Mouse (Mus musculus): ENCODE results near the gene Wdr86. TPM values are rescaled to one million over a fixed set of nuclear protein-coding genes. Genes with fewer than 3 reads are reported as not detected.
A peak's percentile ranks its signal among the peaks of the same experiment; 100 is the strongest.

Wdr86 gene
- polyA plus RNA-seq, 1 experiment from 2014 or later = 17.6 TPM

DNA sequence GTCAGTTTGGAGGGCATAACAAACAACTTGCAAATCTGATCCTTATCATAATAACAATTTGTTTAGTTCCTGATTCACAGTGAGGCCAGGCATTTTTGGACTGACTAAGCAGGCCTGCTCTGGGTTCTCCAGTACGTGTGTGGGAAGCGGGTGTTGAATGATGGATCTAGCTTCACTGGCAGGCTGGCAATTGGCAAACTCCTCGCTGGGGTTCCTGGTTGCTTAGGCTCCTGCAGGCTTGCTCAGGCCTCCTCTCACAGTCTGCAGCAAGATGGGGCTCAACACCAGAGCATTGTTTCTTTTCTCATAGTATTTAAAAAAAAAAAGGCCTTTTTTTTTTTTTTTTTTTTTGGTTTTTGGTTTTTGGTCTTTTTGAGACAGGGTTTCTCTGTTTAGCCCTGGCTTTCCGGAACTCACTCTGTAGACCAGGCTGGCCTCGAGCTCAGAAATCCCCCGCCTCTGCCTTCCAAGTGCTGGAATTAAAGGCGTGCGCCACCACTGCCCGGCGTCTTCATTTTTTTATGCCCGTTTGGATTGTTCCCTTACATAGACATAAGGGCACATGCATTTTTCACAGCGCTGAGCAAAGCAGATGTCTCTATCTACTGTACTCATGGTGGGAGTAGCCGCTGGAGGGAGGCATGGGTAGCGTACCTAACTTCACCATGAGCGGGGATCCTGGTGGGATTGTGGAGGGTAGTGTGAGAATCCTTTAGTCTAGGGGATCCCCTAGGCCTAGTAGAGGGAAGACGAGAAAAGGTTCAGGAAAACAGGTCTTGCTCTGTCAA is 45.8 kb downstream of the Wdr86 start:
- peak overlapping the region; percentile 99 for H3K27ac ChIP-seq (ENCODE audit: low read depth)
- H3K4me2 ChIP-seq (ENCODE audit: low read length) = peak overlapping the region; percentile 74
- peak; percentile 49 for ATAC-seq (replicated peaks; ENCODE audit: low FRiP score, low TSS enrichment, low read depth)
- peaks cover 6% of the 10 kb centered on the region for H3K36me3 ChIP-seq (ENCODE audit: control insufficient read depth, insufficient read depth, low read length)
- peak; percentile 87 for DNase-seq (ENCODE audit: low spot score)
- peak overlapping the region; percentile 39 for H3K4me3 ChIP-seq (ENCODE audit: low read depth, low read length)
- 20% methylated on average over 16 of the region's 16 CpGs for WGBS
- H3K9ac ChIP-seq (ENCODE audit: low read length) = peak overlapping the region; percentile 58
- no peaks in the 10 kb centered on the region for H3K27me3 ChIP-seq (replicated peaks; ENCODE audit: control insufficient read depth, insufficient read depth, low read length)
- no peaks in the 10 kb centered on the region for H3K9me3 ChIP-seq (ENCODE audit: control insufficient read depth, low read length)
- H3K4me1 ChIP-seq (replicated peaks; ENCODE audit: control insufficient read depth, insufficient read depth, low read length) = peaks cover 10% of the 10 kb centered on the region; the same call in 1 of the 2 replicates

- Histone ChIP-seq H3K4me2 (ENCODE audit: low read length) (no peak overlapping the region), H3K4me1 (replicated peaks; ENCODE audit: control insufficient read depth, insufficient read depth, low read length) (peaks cover 5% of the 10 kb centered on the region; the same call in 1 of the 2 replicates), H3K9me3 (ENCODE audit: control insufficient read depth, low read length) (no peaks in the 10 kb centered on the region), H3K4me3 (ENCODE audit: low read depth, low read length) (no peak overlapping the region), H3K27me3 (replicated peaks; ENCODE audit: control insufficient read depth, insufficient read depth, low read length) (no peaks in the 10 kb centered on the region), H3K27ac (ENCODE audit: low read depth) (no peak overlapping the region), H3K36me3 (ENCODE audit: control insufficient read depth, insufficient read depth, low read length) (no peaks in the 10 kb centered on the region), H3K9ac (ENCODE audit: low read length) (no peak overlapping the region)
- 30% methylated on average over 1 of the region's 1 CpGs for WGBS
- DNase-seq (ENCODE audit: low spot score) = no peak
- no peak for ATAC-seq (replicated peaks; ENCODE audit: low FRiP score, low TSS enrichment, low read depth)
Observed at GRCm38 (mm10) chr5:24681436-24681835, 49.1 kb downstream of the Wdr86 start.

DNA sequence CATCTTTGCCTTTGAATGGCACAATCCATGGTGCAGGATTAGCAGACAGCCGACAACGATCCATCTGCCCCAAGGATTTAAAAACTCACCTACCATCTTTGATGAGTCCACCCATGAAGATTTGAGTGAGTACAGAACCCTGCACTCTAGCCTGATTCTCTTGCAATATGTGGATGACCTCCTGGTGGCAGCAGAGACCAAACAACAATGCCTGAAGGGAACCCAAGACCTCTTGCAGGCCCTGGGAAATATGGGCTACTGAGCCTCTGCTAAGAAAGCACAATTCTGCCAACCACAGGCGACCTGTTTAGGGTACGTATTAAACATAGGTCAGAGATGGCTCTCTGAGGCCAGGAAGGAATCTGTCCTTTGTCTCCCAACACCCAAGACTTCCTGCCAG is 56.3 kb downstream of the Wdr86 start:
- peak; percentile 93 for DNase-seq (ENCODE audit: low spot score)
- Histone ChIP-seq H3K36me3 (ENCODE audit: control insufficient read depth, insufficient read depth, low read length) (no peaks in the 10 kb centered on the region), H3K27me3 (replicated peaks; ENCODE audit: control insufficient read depth, insufficient read depth, low read length) (no peaks in the 10 kb centered on the region), H3K4me1 (replicated peaks; ENCODE audit: control insufficient read depth, insufficient read depth, low read length) (no peaks in the 10 kb centered on the region), H3K27ac (ENCODE audit: low read depth) (no peak overlapping the region), H3K4me3 (ENCODE audit: low read depth, low read length) (no peak overlapping the region), H3K9ac (ENCODE audit: low read length) (no peak overlapping the region), H3K9me3 (ENCODE audit: control insufficient read depth, low read length) (no peaks in the 10 kb centered on the region), H3K4me2 (ENCODE audit: low read length) (no peak overlapping the region)
- 0 out of 2 replicates have a peak, but pooled peaks have one; percentile 19 for ATAC-seq (replicated peaks; ENCODE audit: low FRiP score, low TSS enrichment, low read depth)
- WGBS = 28% methylated on average over 4 of the region's 4 CpGs

Other genes starting within 250 kb of the Wdr86 start
- gene Gbx1, start 203.5 kb downstream of the Wdr86 start, polyA plus RNA-seq (2014; fragmentation: Nextera tagmentation; extraction: Ambion mirVana) = 0.07 TPM in 1 of 2 replicates, not detected in the other
- gene Asb10, start 189.7 kb downstream of the Wdr86 start, polyA plus RNA-seq (2014; fragmentation: Nextera tagmentation; extraction: Ambion mirVana) = 0.28 and 0.32 TPM in 2 replicates
- 0.15 TPM in 1 of 2 replicates, not detected in the other for gene 4931409K22Rik, start 173.9 kb downstream of the Wdr86 start, polyA plus RNA-seq (2014; fragmentation: Nextera tagmentation; extraction: Ambion mirVana)
- gene Abcf2, start 153.3 kb downstream of the Wdr86 start, polyA plus RNA-seq (2014; fragmentation: Nextera tagmentation; extraction: Ambion mirVana) = 97.6 and 98.4 TPM in 2 replicates
- 8.6 and 10.6 TPM in 2 replicates for gene Chpf2, start 144.0 kb downstream of the Wdr86 start, polyA plus RNA-seq (2014; fragmentation: Nextera tagmentation; extraction: Ambion mirVana)
- 26.2 and 27.5 TPM in 2 replicates for gene Smarcd3, start 106.3 kb downstream of the Wdr86 start, polyA plus RNA-seq (2014; fragmentation: Nextera tagmentation; extraction: Ambion mirVana)
- gene Nub1, start 45.2 kb downstream of the Wdr86 start, polyA plus RNA-seq (2014; fragmentation: Nextera tagmentation; extraction: Ambion mirVana) = 34.0 and 36.6 TPM in 2 replicates
- 1.3 and 2.3 TPM in 2 replicates for gene Crygn, start 27.3 kb upstream of the Wdr86 start, polyA plus RNA-seq (2014; fragmentation: Nextera tagmentation; extraction: Ambion mirVana)
- 198 and 224 TPM in 2 replicates for gene Rheb, start 111.9 kb upstream of the Wdr86 start, polyA plus RNA-seq (2014; fragmentation: Nextera tagmentation; extraction: Ambion mirVana)